Mouse (Mus musculus) lung, embryonic 16.5 days (tissue): ENCODE results near the gene Ebi3. TPM values are rescaled to one million over a fixed set of nuclear protein-coding genes. Genes with fewer than 3 reads are reported as not detected.
"Not testable (repeated sequence)": the region's sequence is repeated elsewhere in the genome, so short reads cannot be mapped to it uniquely, and the experiment has no call there.

ENCODE experiments used
- ATAC-seq: fragments of 200-750 bp; cut with Nextera tagmentation; 2 replicates; pipeline ENCODE4 v1.8.0; 2017; ENCODE audit warnings: low read depth, mild to moderate bottlenecking, moderate library complexity
- H3K27ac ChIP-seq: fragments of 300-500 bp; sonication (generic); 2 replicates; pipeline ENCODE4 v1.5.1; 2014; ENCODE audit warnings: mild to moderate bottlenecking, control low read depth, low read length
- H3K27me3 ChIP-seq: fragments of 300-500 bp; sonication (generic); 2 replicates; pipeline ENCODE4 v1.6.1; 2014; ENCODE audit warnings: low read depth, low read length, mixed read lengths; ENCODE audit not compliant: control insufficient read depth, insufficient read depth
- H3K36me3 ChIP-seq: fragments of 300-500 bp; sonication (generic); 2 replicates; pipeline ENCODE4 v1.6.1; 2014; ENCODE audit warnings: low read length; ENCODE audit not compliant: control insufficient read depth, insufficient read depth
- H3K4me1 ChIP-seq: fragments of 300-500 bp; sonication (generic); replicated peaks from 2 replicates; pipeline ENCODE4 v1.6.1; 2014; ENCODE audit warnings: low read length, mixed read lengths; ENCODE audit not compliant: control insufficient read depth, insufficient read depth
- H3K4me2 ChIP-seq: fragments of 300-500 bp; sonication (generic); 2 replicates; pipeline ENCODE4 v1.6.1; 2014; ENCODE audit warnings: low read depth, low read length, control low read depth
- H3K4me3 ChIP-seq: fragments of 300-500 bp; sonication (generic); 2 replicates; pipeline ENCODE4 v1.5.1; 2014; ENCODE audit warnings: mild to moderate bottlenecking, low read length, control low read depth
- H3K9ac ChIP-seq: fragments of 300-500 bp; sonication (generic); 2 replicates; pipeline ENCODE4 v1.6.1; 2014; ENCODE audit warnings: low read length, control low read depth
- H3K9me3 ChIP-seq: fragments of 300-500 bp; sonication (generic); 2 replicates; pipeline ENCODE4 v1.6.1; 2016; ENCODE audit warnings: low read length; ENCODE audit not compliant: control insufficient read depth
- WGBS: fragments of 180-500 bp; shearing (Covaris S2); extraction: QIAGEN DNeasy Blood & Tissue Kit; methylation state at CpG from one replicate; pipeline ENCODE4 v1.1.7; 2014; 5-methylcytosine and 5-hydroxymethylcytosine counted together
- polyA plus RNA-seq: library from polyadenylated mRNA; unstranded; fragments of >200 nt; fragmentation: Nextera tagmentation; extraction: Ambion mirVana; gene quantifications from 2 replicates; pipeline ENCODE4 v1.2.1, GENCODE M21; 2015

Ebi3 gene
- polyA plus RNA-seq, 1 experiment from 2014 or later: 2.0 TPM

DNA sequence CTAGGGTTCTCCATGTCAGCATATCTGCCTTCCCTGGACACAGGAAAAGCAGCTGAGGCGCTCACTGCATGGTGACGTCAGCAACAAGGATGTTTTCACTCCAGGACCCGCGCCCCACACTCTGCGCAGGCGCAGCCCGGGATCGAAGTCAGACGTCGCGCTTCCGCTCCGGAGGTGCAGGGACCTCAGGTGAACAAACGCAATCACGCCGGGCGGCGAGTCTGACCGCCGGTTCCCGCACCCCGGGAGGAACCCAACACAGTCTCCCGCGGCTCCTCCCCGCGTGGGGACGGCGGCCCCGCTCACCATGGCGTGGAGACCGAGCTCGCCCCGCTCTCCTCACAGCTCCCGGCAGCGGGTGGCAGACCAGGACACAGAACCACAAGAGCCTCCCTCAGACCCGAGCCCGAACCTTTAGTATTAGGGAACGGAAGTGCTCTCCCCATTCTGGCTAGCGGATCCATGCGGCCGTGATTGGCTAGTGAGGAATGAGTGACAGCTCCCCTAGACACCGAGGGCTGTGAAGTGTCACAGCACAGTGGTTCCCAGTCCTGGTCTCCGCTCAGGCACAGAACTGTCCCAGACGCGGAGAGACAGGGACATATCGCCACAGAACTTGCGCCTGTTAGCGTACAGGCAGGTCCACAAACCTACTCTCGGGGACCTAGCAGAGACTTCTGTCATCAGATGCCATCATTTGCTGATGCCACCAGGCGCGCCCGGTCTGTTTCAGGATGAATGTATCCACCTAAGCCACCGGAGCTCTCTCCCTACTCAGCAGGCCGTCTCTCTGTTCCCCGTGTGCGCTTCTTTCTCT lies 7.4 kb upstream of the Ebi3 start:
- peak; percentile 98 for ATAC-seq
- H3K36me3 ChIP-seq, H3K27me3 ChIP-seq, H3K4me1 ChIP-seq, H3K9me3 ChIP-seq: not testable (repeated sequence)
- WGBS: under 1% methylated on average over 56 of the region's 56 CpGs
- H3K4me2 ChIP-seq: peak overlapping the region; percentile 58
- peak overlapping the region; percentile 58 for H3K4me3 ChIP-seq
- H3K27ac ChIP-seq: peak overlapping the region; percentile 90
- H3K9ac ChIP-seq: peak overlapping the region; percentile 60

DNA sequence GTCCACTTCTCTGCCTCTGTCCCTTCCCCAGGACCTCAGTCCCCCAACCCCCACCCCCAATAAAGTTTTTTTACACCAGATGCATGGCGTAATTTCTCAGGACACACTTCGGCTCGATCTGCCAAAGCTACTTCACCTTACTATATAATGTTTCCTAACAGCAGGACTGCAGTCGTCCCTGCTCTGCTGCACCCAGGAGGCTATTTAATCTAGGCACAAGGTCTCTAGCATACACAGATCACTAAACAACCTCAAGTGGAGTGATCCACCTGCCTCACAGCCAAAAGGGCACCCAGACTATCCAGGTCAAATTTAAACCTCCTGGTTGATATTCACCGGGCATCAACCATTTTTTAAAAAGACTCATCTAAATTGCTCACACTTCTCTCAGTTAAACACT lies 6.7 kb upstream of the Ebi3 start:
- Histone ChIP-seq H3K4me1 (peaks cover 3% of the 10 kb centered on the region; the same call in 1 of the 2 replicates), H3K27me3 (no peaks in the 10 kb centered on the region), H3K9me3 (no peaks in the 10 kb centered on the region), H3K36me3 (no peaks in the 10 kb centered on the region), H3K4me2 (peak overlapping the region; percentile 58), H3K27ac (peak overlapping the region; percentile 90; the same call in 1 of the 2 replicates), H3K9ac (peak overlapping the region; percentile 60), H3K4me3 (peak overlapping the region; percentile 58)
- no peak for ATAC-seq
- 23% methylated on average over 5 of the region's 5 CpGs for WGBS

GRCm38 (mm10) chr17:55948647-55949046 lies 3.8 kb upstream of the Ebi3 start:
- no peak overlapping the region for H3K9ac ChIP-seq
- H3K4me2 ChIP-seq: no peak overlapping the region
- no peaks in the 10 kb centered on the region for H3K9me3 ChIP-seq
- H3K4me1 ChIP-seq: peaks cover 3% of the 10 kb centered on the region; the same call in 1 of the 2 replicates
- no peak for ATAC-seq
- H3K4me3 ChIP-seq: no peak overlapping the region
- H3K36me3 ChIP-seq: no peaks in the 10 kb centered on the region
- 78% methylated on average over 4 of the region's 4 CpGs for WGBS
- no peaks in the 10 kb centered on the region for H3K27me3 ChIP-seq
- H3K27ac ChIP-seq: no peak overlapping the region

DNA sequence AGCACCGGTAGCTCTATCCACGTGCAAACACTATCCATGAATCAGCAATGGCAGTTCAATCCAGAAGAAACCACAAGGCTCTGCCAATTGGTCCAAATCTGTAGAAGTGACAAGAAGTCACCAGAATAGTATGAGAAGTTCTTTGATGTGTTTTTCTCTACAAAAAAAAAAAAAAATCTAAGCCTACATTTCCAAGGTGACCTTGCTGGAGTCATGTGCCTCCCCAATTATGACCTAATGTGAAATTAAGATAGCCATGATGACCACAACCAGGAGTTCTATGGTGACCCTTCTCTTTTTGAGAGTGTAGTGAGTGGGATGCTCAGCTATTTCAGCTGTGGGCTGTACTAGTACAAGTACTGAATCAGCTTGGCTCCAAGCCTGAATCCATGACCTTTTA lies 3.0 kb upstream of the Ebi3 start, which contains the start of gene Zfp119b:
TSS of gene Zfp119b (minus strand) at position 101 of the 400 bp plus-strand sequence.
- WGBS: 77% methylated on average over 2 of the region's 2 CpGs
- H3K9ac ChIP-seq: no peak within 1 kb of the TSS
- no peak for ATAC-seq

DNA sequence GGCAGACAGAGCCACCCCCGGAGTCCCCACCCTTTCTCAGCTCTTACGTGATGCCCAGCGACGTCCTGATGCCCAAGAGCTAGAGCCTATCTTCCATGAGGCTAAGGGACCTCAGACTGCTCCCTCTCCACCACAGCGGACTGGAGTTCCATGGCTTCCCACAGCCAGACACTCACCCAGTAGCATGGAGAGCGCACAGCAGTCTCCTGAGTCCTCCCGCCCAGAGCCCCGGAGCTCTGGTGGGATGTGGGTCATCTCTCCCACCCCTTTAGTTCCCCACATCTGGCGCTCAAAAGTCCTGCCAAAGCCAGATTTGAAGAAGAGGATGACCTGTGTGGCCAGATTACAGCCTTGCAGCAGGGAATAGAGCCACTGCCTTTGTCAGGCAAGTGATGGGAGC lies 1.8 kb upstream of the Ebi3 start:
- 67% methylated on average over 9 of the region's 9 CpGs for WGBS

More for the DNA sequence above, 3.0 kb upstream of the Ebi3 start, which contains the start of gene Zfp119b:
- no peaks in the 10 kb centered on the region for H3K36me3 ChIP-seq
- no peak within 1 kb of the TSS for H3K27ac ChIP-seq
- H3K4me3 ChIP-seq: no peak within 1 kb of the TSS
- H3K27me3 ChIP-seq: no peaks in the 10 kb centered on the region
- H3K9me3 ChIP-seq: no peaks in the 10 kb centered on the region
- no peak within 1 kb of the TSS for H3K4me2 ChIP-seq
- H3K4me1 ChIP-seq: peaks cover 3% of the 10 kb centered on the region; the same call in 1 of the 2 replicates

GRCm38 (mm10) chr17:55952041-55952440 lies 399 bp upstream of the Ebi3 start:
- no peak overlapping the region for H3K9ac ChIP-seq
- peaks cover 4% of the 10 kb centered on the region; the same call in 1 of the 2 replicates for H3K27me3 ChIP-seq
- no peak overlapping the region for H3K27ac ChIP-seq
- no peaks in the 10 kb centered on the region; the same call in 1 of the 2 replicates for H3K4me1 ChIP-seq
- no peak overlapping the region for H3K4me3 ChIP-seq
- no peak for ATAC-seq
- no peaks in the 10 kb centered on the region for H3K36me3 ChIP-seq
- H3K4me2 ChIP-seq: no peak overlapping the region
- H3K9me3 ChIP-seq: no peaks in the 10 kb centered on the region

More for the DNA sequence above, 1.8 kb upstream of the Ebi3 start:
- Histone ChIP-seq H3K4me2 (no peak overlapping the region), H3K27ac (no peak overlapping the region), H3K27me3 (peaks cover 3% of the 10 kb centered on the region; the same call in 1 of the 2 replicates), H3K4me3 (no peak overlapping the region), H3K4me1 (peaks cover 2% of the 10 kb centered on the region; the same call in 1 of the 2 replicates), H3K9me3 (no peaks in the 10 kb centered on the region), H3K9ac (no peak overlapping the region), H3K36me3 (no peaks in the 10 kb centered on the region)
- ATAC-seq: no peak

DNA sequence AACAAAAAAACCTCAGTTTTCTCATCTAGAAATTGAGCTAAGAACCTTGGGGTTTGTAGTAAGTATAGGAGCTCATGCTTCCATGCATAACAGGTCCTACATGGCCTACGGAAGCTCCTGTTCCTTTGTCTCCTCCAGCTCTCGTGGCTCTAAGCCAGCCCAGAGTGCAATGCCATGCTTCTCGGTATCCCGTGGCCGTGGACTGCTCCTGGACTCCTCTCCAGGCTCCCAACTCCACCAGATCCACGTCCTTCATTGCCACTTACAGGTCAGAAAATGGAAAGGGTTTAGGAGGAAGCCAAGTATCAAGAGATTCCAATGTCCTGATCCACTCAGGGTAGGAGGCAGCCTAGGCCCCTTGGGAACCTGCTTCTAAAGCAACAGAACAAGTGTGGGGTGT lies 1.3 kb downstream of the Ebi3 start:
- WGBS: 69% methylated on average over 6 of the region's 6 CpGs
- Histone ChIP-seq H3K9ac (no peak overlapping the region), H3K4me1 (peaks cover 7% of the 10 kb centered on the region; the same call in 1 of the 2 replicates), H3K27me3 (peaks cover 4% of the 10 kb centered on the region; the same call in 1 of the 2 replicates), H3K4me3 (no peak overlapping the region), H3K27ac (no peak overlapping the region), H3K4me2 (no peak overlapping the region), H3K9me3 (no peaks in the 10 kb centered on the region), H3K36me3 (no peaks in the 10 kb centered on the region)
- ATAC-seq: no peak

DNA sequence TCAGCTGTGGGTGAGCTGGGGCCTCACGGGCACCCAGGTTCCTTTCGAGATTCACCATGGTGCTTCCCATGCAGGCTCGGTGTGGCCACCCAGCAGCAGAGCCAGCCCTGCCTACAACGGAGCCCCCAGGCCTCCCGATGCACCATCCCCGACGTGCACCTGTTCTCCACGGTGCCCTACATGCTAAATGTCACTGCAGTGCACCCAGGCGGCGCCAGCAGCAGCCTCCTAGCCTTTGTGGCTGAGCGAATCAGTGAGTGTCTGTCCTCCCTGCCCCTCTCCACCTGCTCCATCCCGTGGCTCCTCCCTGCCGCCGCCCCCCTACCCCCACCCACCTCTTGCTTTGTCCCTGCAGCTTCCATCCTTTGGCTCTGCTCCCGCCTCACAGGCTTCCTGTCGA lies 1.8 kb downstream of the Ebi3 start:
- Histone ChIP-seq H3K9ac (no peak overlapping the region), H3K4me2 (no peak overlapping the region), H3K27ac (no peak overlapping the region), H3K4me1 (peaks cover 7% of the 10 kb centered on the region; the same call in 1 of the 2 replicates), H3K4me3 (no peak overlapping the region), H3K36me3 (no peaks in the 10 kb centered on the region), H3K27me3 (peaks cover 4% of the 10 kb centered on the region; the same call in 1 of the 2 replicates), H3K9me3 (no peaks in the 10 kb centered on the region)
- WGBS: 38% methylated on average over 16 of the region's 16 CpGs
- ATAC-seq: no peak

DNA sequence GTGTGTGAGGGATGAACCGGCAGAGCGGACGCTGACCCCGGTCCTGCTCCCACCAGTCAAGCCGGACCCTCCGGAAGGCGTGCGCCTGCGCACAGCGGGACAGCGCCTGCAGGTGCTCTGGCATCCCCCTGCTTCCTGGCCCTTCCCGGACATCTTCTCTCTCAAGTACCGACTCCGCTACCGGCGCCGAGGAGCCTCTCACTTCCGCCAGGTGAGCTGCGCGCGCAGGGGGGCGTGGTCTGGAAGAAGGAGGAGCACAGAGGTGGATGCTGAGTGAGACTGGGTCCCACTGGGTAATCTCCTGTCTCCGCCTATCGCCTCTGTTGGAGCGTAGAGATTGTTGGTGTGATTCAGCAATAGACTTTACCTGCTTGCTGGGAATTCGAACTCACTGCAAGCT lies 3.7 kb downstream of the Ebi3 start:
- Histone ChIP-seq H3K9me3 (no peaks in the 10 kb centered on the region), H3K4me3 (peak overlapping the region; percentile 45), H3K27ac (no peak overlapping the region), H3K4me1 (peaks cover 15% of the 10 kb centered on the region), H3K4me2 (peak overlapping the region; percentile 46), H3K27me3 (peaks cover 4% of the 10 kb centered on the region; the same call in 1 of the 2 replicates), H3K36me3 (no peaks in the 10 kb centered on the region), H3K9ac (peak overlapping the region; percentile 51)
- ATAC-seq: peak; percentile 13; the same call in 1 of the 2 replicates
- under 1% methylated on average over 26 of the region's 26 CpGs for WGBS
